Mouse (Mus musculus) thymus, postnatal 0 days (tissue): Measurements from ENCODE around the gene Btbd35f5. TPM values are rescaled to one million over a fixed set of nuclear protein-coding genes. Genes with fewer than 3 reads are reported as not detected.
"Not testable (repeated sequence)": the region's sequence is repeated elsewhere in the genome, so short reads cannot be mapped to it uniquely, and the experiment has no call there.

Source experiments
- DNase-seq: peaks from one replicate; pipeline ENCODE4 v3.0.0-alpha.2; 2015; ENCODE audit warnings: low spot score
- polyA plus RNA-seq: library from polyadenylated mRNA; unstranded; fragments of >200 nt; fragmentation: Nextera tagmentation; extraction: Ambion mirVana; gene quantifications from 2 replicates; pipeline ENCODE4 v1.2.1, GENCODE M21; 2015

The Btbd35f5 gene
- not detected in 2 replicates for polyA plus RNA-seq

GRCm38 (mm10) chrX:32973597-32973996 is at the start of gene Btbd35f5:
Gene Btbd35f5 (plus strand): TSS chrX:32973897.
- DNase-seq, result not testable (repeated sequence)

GRCm38 (mm10) chrX:32941468-32941867 is 32.2 kb upstream of the Btbd35f5 start, which contains the start of gene Gm21789:
Gene Gm21789 (plus strand): TSS chrX:32941768.
- DNase-seq, result not testable (repeated sequence)

Other genes starting within 250 kb of the Btbd35f5 start
- gene Btbd35f21, start 247.8 kb upstream of the Btbd35f5 start, polyA plus RNA-seq, result not detected in 2 replicates
- not detected in 2 replicates for gene Btbd35f30, start 79.3 kb upstream of the Btbd35f5 start, polyA plus RNA-seq
- gene Gm21789, start 32.1 kb upstream of the Btbd35f5 start, polyA plus RNA-seq, result not detected in 2 replicates